Comparison of ENCODE assay signal across 19 mouse cellular contexts in the genomic region with DNA sequence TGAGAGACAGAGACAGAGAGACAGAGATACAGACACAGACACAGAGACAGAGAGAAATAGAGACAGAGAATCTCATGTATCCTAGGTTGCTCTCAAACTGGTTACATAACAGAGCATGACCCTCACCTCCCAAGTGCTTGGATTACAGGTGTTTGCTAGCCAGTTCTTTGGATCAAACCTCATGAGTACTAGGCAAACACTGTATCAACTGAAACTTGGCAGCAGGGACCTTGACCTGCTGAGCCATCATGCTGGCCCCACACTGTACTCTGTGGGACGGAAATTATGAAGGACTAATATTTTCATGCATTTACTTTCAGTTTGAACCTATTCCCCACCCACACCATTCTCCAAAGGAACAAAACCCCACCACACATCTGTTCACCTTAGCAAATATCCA. TPM values are rescaled to one million over a fixed set of nuclear protein-coding genes. Genes with fewer than 3 reads are reported as not detected.
A peak's percentile ranks its signal among the peaks of the same experiment; 100 is the strongest.
DNase-seq lines count a peak whose midpoint lies in the region; ATAC-seq and TF ChIP-seq lines count a peak whose summit lies in the region.
"Had no signal": no experiment of that assay in that cellular context is flagged by ENCODE, and none has a peak within 500 bp of the region (broad histone marks: within the 10 kb centered on the region; RNA-seq: fewer than 3 reads in every experiment).

No protein-coding gene starts in this region.

- WGBS in intestine, postnatal 0 days = 42% methylated on average over 1 of the region's 1 CpGs
- 63% methylated on average over 1 of the region's 1 CpGs for WGBS in liver, embryonic 16.5 days (ENCODE audit: insufficient replicate concordance)
- WGBS in midbrain, postnatal 0 days = 85% methylated on average over 1 of the region's 1 CpGs

- H3K27ac ChIP-seq in left cerebral cortex, adult 2 months = no peak overlapping the region
- H3K27ac ChIP-seq in intestine, postnatal 0 days (ENCODE audit: low read depth, low read length) = peak overlapping the region; percentile 73
- H3K27ac ChIP-seq in liver, embryonic 16.5 days (ENCODE audit: low read length) = peak overlapping the region; percentile 28; the same call in 1 of the 2 replicates
- H3K27ac ChIP-seq in midbrain, postnatal 0 days (ENCODE audit: low read depth, low read length) = no peak overlapping the region
- H3K27ac ChIP-seq: forebrain, embryonic 10.5 days; hindbrain, embryonic 12.5 days; neural tube, embryonic 13.5 days had no signal

- ATAC-seq in intestine, postnatal 0 days = peak; percentile 86
- ATAC-seq in liver, embryonic 16.5 days (ENCODE audit: low read depth) = peak; percentile 72
- no peak for ATAC-seq in midbrain, postnatal 0 days (ENCODE audit: low FRiP score)

- H3K36me3 ChIP-seq in intestine, postnatal 0 days (ENCODE audit: control insufficient read depth, insufficient read depth) = no peaks in the 10 kb centered on the region
- H3K36me3 ChIP-seq in liver, embryonic 16.5 days (ENCODE audit: control insufficient read depth, insufficient read depth) = no peaks in the 10 kb centered on the region
- H3K36me3 ChIP-seq in midbrain, postnatal 0 days (ENCODE audit: insufficient read depth, low read length) = no peaks in the 10 kb centered on the region
- H3K36me3 ChIP-seq: forebrain, embryonic 10.5 days; G1E; hindbrain, embryonic 12.5 days; neural tube, embryonic 13.5 days had no signal

- TF ChIP-seq CTCF in left cerebral cortex, adult 2 months (IDR thresholded peaks at IDR 0.05) = no peak
- TF ChIP-seq CTCF in intestine, postnatal 0 days (IDR thresholded peaks at IDR 0.05; ENCODE audit: low read depth) = no peak
- TF ChIP-seq CTCF in midbrain, postnatal 0 days (IDR thresholded peaks at IDR 0.05) = no peak

- no peaks in the 10 kb centered on the region for H3K27me3 ChIP-seq in intestine, postnatal 0 days (replicated peaks; ENCODE audit: control insufficient read depth, insufficient read depth, low read length)
- H3K27me3 ChIP-seq in liver, embryonic 16.5 days (ENCODE audit: control insufficient read depth, insufficient read depth, low read depth, low read length) = no peaks in the 10 kb centered on the region
- H3K27me3 ChIP-seq in midbrain, postnatal 0 days (ENCODE audit: insufficient read depth, low read length) = no peaks in the 10 kb centered on the region
- H3K27me3 ChIP-seq: hindbrain, embryonic 12.5 days; neural tube, embryonic 13.5 days had no signal

- peak; percentile 4 to 5 for DNase-seq in left cerebral cortex, adult 2 months (ENCODE audit: extremely low spot score in 1 of 2, low spot score in 2 of 2)
- no peak for DNase-seq in left cerebral cortex, postnatal 36 days (ENCODE audit: low spot score in 2 of 2)
- DNase-seq in lung, postnatal 36 days = peak; percentile 81
- no peak for DNase-seq in thymus, postnatal 4 days
- no peak for DNase-seq in midbrain, postnatal 0 days (ENCODE audit: low spot score)
- no peak for DNase-seq in ovary, postnatal 10 days (ENCODE audit: low spot score)
- DNase-seq: cerebellum, adult 9-10 months; gastrocnemius, postnatal 14 days; heart, postnatal 10 days; kidney, postnatal 14 days; layer of hippocampus, adult 9-11 months; right cerebral cortex, postnatal 14 days had no signal

- H3K4me1 ChIP-seq in intestine, postnatal 0 days (replicated peaks; ENCODE audit: control insufficient read depth, insufficient read depth, low read length) = no peaks in the 10 kb centered on the region
- peaks cover 2% of the 10 kb centered on the region for H3K4me1 ChIP-seq in liver, embryonic 16.5 days (ENCODE audit: control insufficient read depth, low read depth, low read length)
- H3K4me1 ChIP-seq in midbrain, postnatal 0 days (ENCODE audit: insufficient read depth, low read length) = no peaks in the 10 kb centered on the region
- H3K4me1 ChIP-seq: megakaryocyte, embryonic 14.5 days had no signal

- intact Hi-C loops in left cerebral cortex, adult 2 months (cut with DNase I) = no loop called here
- intact Hi-C loops in left cerebral cortex, postnatal 36 days (cut with DNase I) = no loop called here

- no peak overlapping the region for H3K4me3 ChIP-seq in left cerebral cortex, adult 2 months
- H3K4me3 ChIP-seq in intestine, postnatal 0 days (ENCODE audit: low read depth, low read length) = no peak overlapping the region
- H3K4me3 ChIP-seq in liver, embryonic 16.5 days (ENCODE audit: low read depth, low read length) = no peak overlapping the region
- H3K4me3 ChIP-seq in midbrain, postnatal 0 days (ENCODE audit: low read depth, low read length) = no peak overlapping the region
- H3K4me3 ChIP-seq: forebrain, embryonic 10.5 days; hindbrain, embryonic 12.5 days; megakaryocyte, embryonic 14.5 days; neural tube, embryonic 13.5 days had no signal

- H3K9me3 ChIP-seq in intestine, postnatal 0 days (ENCODE audit: control insufficient read depth) = no peaks in the 10 kb centered on the region
- no peaks in the 10 kb centered on the region for H3K9me3 ChIP-seq in liver, embryonic 16.5 days (replicated peaks; ENCODE audit: control insufficient read depth, low read length)
- H3K9me3 ChIP-seq in midbrain, postnatal 0 days (ENCODE audit: low read length) = no peaks in the 10 kb centered on the region
- H3K9me3 ChIP-seq: forebrain, embryonic 10.5 days; G1E; hindbrain, embryonic 12.5 days; neural tube, embryonic 13.5 days had no signal

- no peak overlapping the region for H3K9ac ChIP-seq in intestine, postnatal 0 days (ENCODE audit: low read depth, low read length)
- no peak overlapping the region for H3K9ac ChIP-seq in liver, embryonic 16.5 days (ENCODE audit: low read depth, low read length)
- no peak overlapping the region for H3K9ac ChIP-seq in midbrain, postnatal 0 days (replicated peaks; ENCODE audit: low read length, poor library complexity, severe bottlenecking)
- H3K9ac ChIP-seq: hindbrain, embryonic 12.5 days; neural tube, embryonic 13.5 days had no signal

- H3K4me2 ChIP-seq in intestine, postnatal 0 days (replicated peaks; ENCODE audit: low read depth) = no peak overlapping the region
- no peak overlapping the region for H3K4me2 ChIP-seq in liver, embryonic 16.5 days (ENCODE audit: low read depth, low read length)
- no peak overlapping the region for H3K4me2 ChIP-seq in midbrain, postnatal 0 days (ENCODE audit: low read depth, low read length, poor library complexity, severe bottlenecking)
- H3K4me2 ChIP-seq: hindbrain, embryonic 12.5 days; neural tube, embryonic 13.5 days had no signal

RNA-seq across cellular contexts. Expression of a gene that starts 42.6 kb away (rescaled TPM):
- under 1 TPM; 0.30 to 0.38 TPM for total RNA-seq in left cerebral cortex, adult 2 months (2021)
- 1 to 10 TPM in 1 of 2 experiments, under 1 TPM in 1; 1.00 to 1.1 TPM for total RNA-seq in left cerebral cortex, postnatal 36 days (2021)
- 22.9 and 26.6 TPM in 2 replicates for polyA plus RNA-seq in intestine, postnatal 0 days (2015; fragmentation: Nextera tagmentation; extraction: Ambion mirVana)
- polyA plus RNA-seq in liver, embryonic 16.5 days (2015; fragmentation: Nextera tagmentation; extraction: Ambion mirVana) = 1.7 and 2.7 TPM in 2 replicates
- total RNA-seq in midbrain, postnatal 0 days (2014; rRNA removed) = 17.4 and 22.4 TPM in 2 replicates
- 19.3 and 21.3 TPM in 2 replicates for polyA plus RNA-seq in midbrain, postnatal 0 days (2015; fragmentation: Nextera tagmentation; extraction: Ambion mirVana)
- polyA plus RNA-seq: G1E had no signal

RNA-seq across cellular contexts. Expression of a gene that starts 45.6 kb away (rescaled TPM):
- total RNA-seq in left cerebral cortex, adult 2 months (2021) = 100 to 1,000 TPM; 130 to 148 TPM
- total RNA-seq in left cerebral cortex, postnatal 36 days (2021) = 100 to 1,000 TPM; 109 to 131 TPM
- 18.0 and 19.5 TPM in 2 replicates for polyA plus RNA-seq in intestine, postnatal 0 days (2015; fragmentation: Nextera tagmentation; extraction: Ambion mirVana)
- 5.4 and 6.4 TPM in 2 replicates for polyA plus RNA-seq in liver, embryonic 16.5 days (2015; fragmentation: Nextera tagmentation; extraction: Ambion mirVana)
- 86.8 and 102 TPM in 2 replicates for total RNA-seq in midbrain, postnatal 0 days (2014; rRNA removed)
- polyA plus RNA-seq in midbrain, postnatal 0 days (2015; fragmentation: Nextera tagmentation; extraction: Ambion mirVana) = 18.0 and 18.8 TPM in 2 replicates

RNA-seq across cellular contexts. Expression of a gene that starts 56.1 kb away (rescaled TPM):
- total RNA-seq in left cerebral cortex, adult 2 months (2021) = 1 to 10 TPM; 2.0 to 2.6 TPM
- 1 to 10 TPM; 1.6 to 2.3 TPM for total RNA-seq in left cerebral cortex, postnatal 36 days (2021)
- 0.18 and 0.26 TPM in 2 replicates for polyA plus RNA-seq in intestine, postnatal 0 days (2015; fragmentation: Nextera tagmentation; extraction: Ambion mirVana)
- polyA plus RNA-seq in liver, embryonic 16.5 days (2015; fragmentation: Nextera tagmentation; extraction: Ambion mirVana) = 0.46 and 0.55 TPM in 2 replicates
- total RNA-seq in midbrain, postnatal 0 days (2014; rRNA removed) = 0.14 and 2.7 TPM in 2 replicates
- 0.48 and 0.88 TPM in 2 replicates for polyA plus RNA-seq in midbrain, postnatal 0 days (2015; fragmentation: Nextera tagmentation; extraction: Ambion mirVana)
- polyA plus RNA-seq: G1E had no signal

RNA-seq across cellular contexts. Expression of a gene that starts 56.3 kb away (rescaled TPM):
- total RNA-seq in left cerebral cortex, adult 2 months (2021) = 100 to 1,000 TPM; 106 to 111 TPM
- 100 to 1,000 TPM in 1 of 2 experiments, 10 to 100 TPM in 1; 94.2 to 109 TPM for total RNA-seq in left cerebral cortex, postnatal 36 days (2021)
- 71.9 and 73.0 TPM in 2 replicates for polyA plus RNA-seq in intestine, postnatal 0 days (2015; fragmentation: Nextera tagmentation; extraction: Ambion mirVana)
- polyA plus RNA-seq in liver, embryonic 16.5 days (2015; fragmentation: Nextera tagmentation; extraction: Ambion mirVana) = 127 and 134 TPM in 2 replicates
- 137 and 153 TPM in 2 replicates for total RNA-seq in midbrain, postnatal 0 days (2014; rRNA removed)
- polyA plus RNA-seq in midbrain, postnatal 0 days (2015; fragmentation: Nextera tagmentation; extraction: Ambion mirVana) = 123 TPM in 2 replicates

Comparison
In these comparisons a context has a peak if more than half of its experiments do, and no peak if none do; other contexts are left out.
1. DNase-seq: peak in left cerebral cortex, adult 2 months (2 of 2) and lung, postnatal 36 days (single experiment); none in left cerebral cortex, postnatal 36 days (0 of 2), thymus, postnatal 4 days (single experiment), midbrain, postnatal 0 days (single experiment) and ovary, postnatal 10 days (single experiment).
2. H3K27ac ChIP-seq: peak in intestine, postnatal 0 days (single experiment) and liver, embryonic 16.5 days (single experiment); none in left cerebral cortex, adult 2 months (single experiment) and midbrain, postnatal 0 days (single experiment).